In the genomic region with DNA sequence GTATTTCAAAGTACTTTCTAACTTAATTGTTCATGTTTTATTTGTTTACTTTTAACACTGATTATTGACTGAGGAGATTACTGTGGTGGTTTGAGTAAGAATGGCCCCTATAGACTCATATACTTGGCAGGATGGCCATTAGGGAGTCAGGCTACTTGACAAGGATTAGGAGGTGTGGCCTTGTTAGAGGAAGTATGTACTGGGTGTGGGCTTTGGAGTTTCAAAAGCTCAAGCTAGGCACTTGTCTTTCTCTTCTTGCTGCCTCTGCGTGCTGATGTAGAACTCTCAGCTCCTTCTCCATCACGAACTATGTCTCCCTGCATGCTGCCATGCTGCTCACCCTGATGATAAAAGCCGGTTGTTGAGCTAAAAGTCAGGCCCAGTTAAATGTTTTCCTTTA, we compare ENCODE assay signal across 23 mouse cellular contexts.
"Had no signal": no experiment of that assay in that cellular context is flagged by ENCODE, and none has a peak within 500 bp of the region (broad histone marks: within the 10 kb centered on the region; RNA-seq: fewer than 3 reads in every experiment).

No protein-coding gene starts in this region.

- H3K36me3 ChIP-seq: heart, embryonic 13.5 days; heart, embryonic 15.5 days; hindbrain, embryonic 15.5 days; kidney, embryonic 15.5 days; limb, embryonic 13.5 days; limb, embryonic 15.5 days; liver, embryonic 12.5 days had no signal

- ATAC-seq: hindbrain, postnatal 0 days; intestine, embryonic 16.5 days; liver, embryonic 12.5 days had no signal

- H3K4me1 ChIP-seq: heart, embryonic 13.5 days; heart, embryonic 15.5 days; hindbrain, embryonic 13.5 days; hindbrain, embryonic 15.5 days; kidney, embryonic 15.5 days; limb, embryonic 13.5 days; limb, embryonic 15.5 days; liver, embryonic 12.5 days had no signal

- H3K27me3 ChIP-seq: heart, embryonic 13.5 days; heart, embryonic 15.5 days; hindbrain, embryonic 13.5 days; hindbrain, embryonic 15.5 days; kidney, embryonic 15.5 days; limb, embryonic 13.5 days; limb, embryonic 15.5 days; liver, embryonic 12.5 days had no signal

- H3K9ac ChIP-seq: heart, embryonic 13.5 days; heart, embryonic 15.5 days; hindbrain, embryonic 13.5 days; hindbrain, embryonic 15.5 days; kidney, embryonic 15.5 days; limb, embryonic 13.5 days; limb, embryonic 15.5 days; liver, embryonic 12.5 days had no signal

- H3K4me2 ChIP-seq: heart, embryonic 11.5 days; heart, embryonic 13.5 days; heart, embryonic 15.5 days; hindbrain, embryonic 13.5 days; hindbrain, embryonic 15.5 days; kidney, embryonic 15.5 days; limb, embryonic 13.5 days; limb, embryonic 15.5 days; liver, embryonic 12.5 days had no signal

- H3K4me3 ChIP-seq: heart, adult 2 months; heart, embryonic 13.5 days; heart, embryonic 15.5 days; hindbrain, embryonic 13.5 days; hindbrain, embryonic 15.5 days; kidney, embryonic 15.5 days; limb, embryonic 13.5 days; limb, embryonic 15.5 days; liver, embryonic 12.5 days had no signal

- H3K9me3 ChIP-seq: heart, embryonic 15.5 days; limb, embryonic 15.5 days; liver, embryonic 12.5 days had no signal

- DNase-seq: gastrocnemius, postnatal 14 days; gastrocnemius, postnatal 36 days; heart, adult 2 months; kidney, adult 11 months; kidney, adult 2 months; kidney, adult 9 months; kidney, postnatal 14 days; kidney, postnatal 36 days; layer of hippocampus, adult 9-11 months; layer of hippocampus, postnatal 36 days; left cerebral cortex, postnatal 4 days had no signal

- H3K27ac ChIP-seq: heart, adult 2 months; heart, embryonic 13.5 days; heart, embryonic 15.5 days; hindbrain, embryonic 13.5 days; hindbrain, embryonic 15.5 days; hindbrain, postnatal 0 days; kidney, embryonic 15.5 days; kidney, postnatal 0 days; limb, embryonic 13.5 days; limb, embryonic 15.5 days; liver, embryonic 12.5 days had no signal
